Mouse (Mus musculus): ENCODE data around the gene Stac3. TPM values are rescaled to one million over a fixed set of nuclear protein-coding genes. Genes with fewer than 3 reads are reported as not detected.

Stac3 gene
- total and polyA plus RNA-seq, 3 experiments: 0.08 to 0.79 (median 0.50) TPM

DNA sequence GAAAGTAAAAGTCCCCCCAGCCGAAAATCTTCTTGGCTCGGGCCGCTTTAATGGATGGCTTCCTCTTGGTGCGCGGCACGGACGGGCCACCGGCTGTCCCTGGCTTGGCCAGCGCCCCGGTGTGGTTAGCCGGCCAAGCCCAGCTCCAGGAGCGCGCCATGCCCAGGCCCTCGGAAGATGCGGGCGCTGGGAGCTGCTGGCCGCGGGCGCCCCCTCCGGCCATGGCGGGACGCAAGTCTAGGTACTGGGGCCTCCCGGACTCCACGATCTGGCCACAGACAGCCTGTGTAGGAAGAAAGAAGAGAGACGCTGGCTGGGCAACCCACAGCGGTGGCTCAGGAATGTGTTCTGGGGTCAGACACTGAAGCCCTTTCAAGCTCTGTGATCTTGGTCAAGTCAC, 25.2 kb downstream of the Stac3 start:
- Histone ChIP-seq H3K9me3 (replicated peaks; ENCODE audit: low read length) (no peaks in the 10 kb centered on the region), H3K27me3 (replicated peaks) (peaks cover 64% of the 10 kb centered on the region), H3K4me2 (ENCODE audit: insufficient read depth, low read depth, poor library complexity, severe bottlenecking) (no peak overlapping the region), H3K79me2 (replicated peaks; ENCODE audit: control insufficient read depth, extremely low read depth, insufficient read depth, poor library complexity, severe bottlenecking) (peaks cover under 1% of the 10 kb centered on the region; the same call in 1 of the 2 replicates), H3K4me3 (replicated peaks in 1 of 3; ENCODE audit: low read depth in 2 of 3, low read length in 2 of 3, poor library complexity in 1 of 3) (no peak overlapping the region), H3K27ac (ENCODE audit: insufficient read depth, low read depth) (no peak overlapping the region), H3K9ac (ENCODE audit: insufficient read depth, low read depth) (no peak overlapping the region), H3K4me1 (ENCODE audit: control insufficient read depth in 1 of 2, insufficient read depth in 2 of 2) (peaks cover 0 to 4% of the 10 kb centered on the region in 2 experiments; a peak in 1 of 4 replicates), H3K36me3 (replicated peaks in 1 of 2; ENCODE audit: control insufficient read depth in 1 of 2, insufficient read depth in 1 of 2, low read length in 1 of 2) (no peaks in the 10 kb centered on the region)
- dilution Hi-C loops (cut with MboI; ENCODE audit: extremely low pct_ligation_motif_present, extremely low pct_unique_long_range_greater_than_20kb, low sequenced_read_pairs) (no loop called here), in situ Hi-C loops (cut with MboI; ENCODE audit: low pct_ligation_motif_present, low pct_unique_long_range_greater_than_20kb, low sequenced_read_pairs) (no loop called here)
- DNase-seq (ENCODE audit: extremely low read depth): no peak
- no peak for TF ChIP-seq ETS1 (conservative IDR thresholded peaks at IDR 0.05; ENCODE audit: low read depth, low read length)
- TF ChIP-seq MYC (IDR thresholded peaks at IDR 0.05; ENCODE audit: low read depth, low read length): no peak
- TF ChIP-seq EP300 (IDR thresholded peaks at IDR 0.05; ENCODE audit: low read length): no peak
- no peak for TF ChIP-seq E2F4 (IDR thresholded peaks at IDR 0.05; ENCODE audit: insufficient replicate concordance, low read depth, low read length)
- TF ChIP-seq ELF1 (IDR thresholded peaks at IDR 0.05; ENCODE audit: low read depth, low read length): no peak

DNA sequence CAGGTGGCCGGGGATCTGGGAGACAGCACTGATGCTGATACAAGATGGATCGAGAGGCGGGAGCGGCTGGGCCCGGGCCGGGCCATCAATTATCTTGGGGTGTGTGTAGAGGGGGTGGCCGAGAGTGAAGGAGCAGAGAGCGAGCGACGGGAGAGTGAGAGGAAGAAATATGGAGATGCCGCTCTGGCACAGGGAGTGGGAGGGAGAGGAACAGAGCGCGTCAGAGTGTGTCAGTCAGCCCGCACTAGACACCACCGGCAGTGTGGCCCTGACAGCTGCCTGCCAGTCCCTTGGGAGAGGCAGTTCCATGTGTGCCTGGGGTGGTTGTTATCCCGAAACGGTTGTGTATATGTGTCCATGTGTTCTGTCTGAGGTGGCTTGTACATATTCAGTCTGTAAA, 26.0 kb downstream of the Stac3 start:
- Histone ChIP-seq H3K4me1 (ENCODE audit: control insufficient read depth in 1 of 2, insufficient read depth in 2 of 2) (peaks cover 0 to 4% of the 10 kb centered on the region in 2 experiments; a peak in 1 of 4 replicates), H3K9ac (ENCODE audit: insufficient read depth, low read depth) (no peak overlapping the region), H3K9me3 (replicated peaks; ENCODE audit: low read length) (no peaks in the 10 kb centered on the region), H3K79me2 (replicated peaks; ENCODE audit: control insufficient read depth, extremely low read depth, insufficient read depth, poor library complexity, severe bottlenecking) (no peaks in the 10 kb centered on the region), H3K27me3 (replicated peaks) (peaks cover 71% of the 10 kb centered on the region), H3K36me3 (replicated peaks in 1 of 2; ENCODE audit: control insufficient read depth in 1 of 2, insufficient read depth in 1 of 2, low read length in 1 of 2) (no peaks in the 10 kb centered on the region), H3K4me2 (ENCODE audit: insufficient read depth, low read depth, poor library complexity, severe bottlenecking) (no peak overlapping the region), H3K4me3 (replicated peaks in 1 of 3; ENCODE audit: low read depth in 2 of 3, low read length in 2 of 3, poor library complexity in 1 of 3) (no peak overlapping the region), H3K27ac (ENCODE audit: insufficient read depth, low read depth) (no peak overlapping the region)
- in situ Hi-C loops (cut with MboI; ENCODE audit: low pct_ligation_motif_present, low pct_unique_long_range_greater_than_20kb, low sequenced_read_pairs) (no loop called here), dilution Hi-C loops (cut with MboI; ENCODE audit: extremely low pct_ligation_motif_present, extremely low pct_unique_long_range_greater_than_20kb, low sequenced_read_pairs) (no loop called here)
- DNase-seq (ENCODE audit: extremely low read depth): no peak
- TF ChIP-seq MAZ (IDR thresholded peaks at IDR 0.05; ENCODE audit: low read depth, low read length): no peak
- no peak for TF ChIP-seq ZC3H11A (IDR thresholded peaks at IDR 0.05; ENCODE audit: low read depth, low read length)
- no peak for TF ChIP-seq NRF1 (IDR thresholded peaks at IDR 0.05; ENCODE audit: low read depth, low read length)
- no peak for TF ChIP-seq MYC (IDR thresholded peaks at IDR 0.05; ENCODE audit: low read depth, low read length)
- no peak for TF ChIP-seq SMC3 (IDR thresholded peaks at IDR 0.05; ENCODE audit: low read depth, low read length)
- TF ChIP-seq POLR2AphosphoS2 (IDR thresholded peaks at IDR 0.05; ENCODE audit: low read depth, low read length): no peak
- no peak for TF ChIP-seq ZNF384 (IDR thresholded peaks at IDR 0.05; ENCODE audit: low read depth, low read length)
- no peak for TF ChIP-seq RAD21 (IDR thresholded peaks at IDR 0.05; ENCODE audit: low read depth, low read length)
- no peak for TF ChIP-seq ELF1 (IDR thresholded peaks at IDR 0.05; ENCODE audit: low read depth, low read length)
- no peak for TF ChIP-seq MAX (IDR thresholded peaks at IDR 0.05; ENCODE audit: low read length)
- no peak for TF ChIP-seq RCOR1 (conservative IDR thresholded peaks at IDR 0.05; ENCODE audit: low read depth, low read length)
- no peak for TF ChIP-seq MAFK (IDR thresholded peaks at IDR 0.05; ENCODE audit: insufficient replicate concordance, low read length)
- no peak for TF ChIP-seq UBTF (IDR thresholded peaks at IDR 0.05; ENCODE audit: low read depth, low read length)
- no peak for TF ChIP-seq TCF12 (IDR thresholded peaks at IDR 0.05; ENCODE audit: low read depth, low read length)
- TF ChIP-seq PAX5 (IDR thresholded peaks at IDR 0.05; ENCODE audit: low read length): no peak
- TF ChIP-seq CHD1 (IDR thresholded peaks at IDR 0.05; ENCODE audit: low read depth, low read length): no peak
- TF ChIP-seq JUN (IDR thresholded peaks at IDR 0.05; ENCODE audit: insufficient read depth, low read depth, low read length): no peak
